In the genomic region with DNA sequence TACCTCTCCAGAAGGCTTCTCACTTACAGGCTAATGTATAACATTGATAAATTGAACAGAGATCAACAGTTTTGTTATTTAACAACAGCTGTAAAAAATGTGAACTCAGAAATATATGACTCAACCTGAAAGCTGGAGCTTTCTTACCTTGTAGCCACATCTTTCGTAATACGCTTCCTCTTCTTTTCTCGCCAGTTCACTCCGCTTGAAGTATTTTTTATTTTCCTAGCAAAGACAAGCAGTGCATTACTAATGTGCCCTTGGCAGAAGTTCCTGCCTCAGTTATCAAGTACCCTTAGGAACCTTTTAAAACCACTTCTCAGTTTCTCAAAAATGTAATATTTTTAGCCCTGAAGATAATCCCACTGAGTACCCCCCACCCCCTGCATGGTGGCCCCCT, we compare ENCODE assay signal across 27 mouse cellular contexts. TPM values are rescaled to one million over a fixed set of nuclear protein-coding genes. Genes with fewer than 3 reads are reported as not detected.
DNase-seq lines count a peak whose midpoint lies in the region; ATAC-seq and TF ChIP-seq lines count a peak whose summit lies in the region.
"Had no signal": no experiment of that assay in that cellular context is flagged by ENCODE, and none has a peak within 500 bp of the region (broad histone marks: within the 10 kb centered on the region; RNA-seq: fewer than 3 reads in every experiment).

No protein-coding gene starts in this region.

- no peak for TF ChIP-seq CTCF in lung, postnatal 0 days (IDR thresholded peaks at IDR 0.05)
- TF ChIP-seq CTCF in lung, adult 2 months (IDR thresholded peaks at IDR 0.05; ENCODE audit: insufficient read depth, low read length), result no peak
- no peak for TF ChIP-seq CTCF in MEL (IDR thresholded peaks at IDR 0.05 in 2 of 3, conservative IDR thresholded peaks at IDR 0.05 in 1 of 3; ENCODE audit: control insufficient read depth in 1 of 3, insufficient read depth in 1 of 3, low read depth in 2 of 3, low read length in 3 of 3, poor library complexity in 1 of 3, severe bottlenecking in 1 of 3)

- TF ChIP-seq EP300 in lung, postnatal 0 days (IDR thresholded peaks at IDR 0.05), result peak; percentile 78
- peak; percentile 18; a peak in 2 of 4 replicates for TF ChIP-seq EP300 in MEL (IDR thresholded peaks at IDR 0.05; ENCODE audit: low read depth in 1 of 2, low read length in 2 of 2)

- H3K27me3 ChIP-seq in lung, postnatal 0 days (replicated peaks; ENCODE audit: insufficient read depth, low read length), result no peaks in the 10 kb centered on the region
- H3K27me3 ChIP-seq in MEL (ENCODE audit: control insufficient read depth in 1 of 2, insufficient read depth in 2 of 2, low read length in 2 of 2), result no peaks in the 10 kb centered on the region
- H3K27me3 ChIP-seq in limb, embryonic 10.5 days (ENCODE audit: low read depth, poor library complexity, severe bottlenecking), result no peaks in the 10 kb centered on the region
- H3K27me3 ChIP-seq: embryonic facial prominence, embryonic 12.5 days; heart, embryonic 12.5 days; hindbrain, embryonic 13.5 days; liver, embryonic 13.5 days; midbrain, embryonic 13.5 days had no signal

- 60% methylated on average over 4 of the region's 4 CpGs for WGBS in lung, postnatal 0 days
- 68% methylated on average over 4 of the region's 4 CpGs for WGBS in lung, adult 2 months
- WGBS in limb, embryonic 10.5 days, result 98% methylated on average over 4 of the region's 4 CpGs

- DNase-seq in CD4-positive, CD25-positive, alpha-beta regulatory T cell, adult 2 months (ENCODE audit: low read depth, low spot score), result peak; percentile 4
- peak; percentile 86 for DNase-seq in lung, postnatal 0 days (ENCODE audit: low spot score)
- DNase-seq in lung, adult 2 months, result no peak
- DNase-seq in MEL (ENCODE audit: low read depth, low spot score), result peak; percentile 73
- DNase-seq in induced T-regulatory cell, adult 2 months (ENCODE audit: low read depth), result peak; percentile 70
- DNase-seq in cerebellum, adult 9-10 months, result no peak
- no peak for DNase-seq in limb, embryonic 10.5 days (ENCODE audit: low spot score)
- DNase-seq: adrenal gland, adult 8-10 months; cerebellum, adult 2 months; cerebellum, postnatal 36 days; gastrocnemius, postnatal 36 days; heart, adult 2 months; heart, postnatal 4 days; kidney, adult 9 months; kidney, postnatal 25 days; liver, embryonic 13.5 days; lung, embryonic 14.5 days; thymus, postnatal 4 days had no signal

- no peaks in the 10 kb centered on the region for H3K9me3 ChIP-seq in lung, postnatal 0 days (ENCODE audit: low read length)
- no peaks in the 10 kb centered on the region for H3K9me3 ChIP-seq in MEL (replicated peaks; ENCODE audit: insufficient read depth, low read length)
- no peaks in the 10 kb centered on the region for H3K9me3 ChIP-seq in limb, embryonic 10.5 days (replicated peaks)
- H3K9me3 ChIP-seq: embryonic facial prominence, embryonic 12.5 days; G1E; heart, embryonic 12.5 days; hindbrain, embryonic 13.5 days; liver, embryonic 13.5 days; megakaryocyte, embryonic 14.5 days; midbrain, embryonic 13.5 days had no signal

- H3K9ac ChIP-seq in lung, postnatal 0 days (replicated peaks; ENCODE audit: low read depth), result no peak overlapping the region
- no peak overlapping the region for H3K9ac ChIP-seq in MEL (ENCODE audit: control insufficient read depth, low read depth, low read length, poor library complexity, severe bottlenecking)
- H3K9ac ChIP-seq: embryonic facial prominence, embryonic 12.5 days; heart, embryonic 12.5 days; hindbrain, embryonic 13.5 days; liver, embryonic 13.5 days; lung, embryonic 14.5 days; midbrain, embryonic 13.5 days had no signal

- peaks cover 3% of the 10 kb centered on the region for H3K4me1 ChIP-seq in lung, postnatal 0 days (ENCODE audit: insufficient read depth, low read depth, low read length)
- H3K4me1 ChIP-seq in lung, adult 2 months (ENCODE audit: control insufficient read depth, insufficient read depth, low read length), result peaks cover 13% of the 10 kb centered on the region
- peaks cover 6 to 10% of the 10 kb centered on the region in 2 experiments for H3K4me1 ChIP-seq in MEL (ENCODE audit: control insufficient read depth in 1 of 2, insufficient read depth in 2 of 2, low read length in 2 of 2)
- peaks cover 9% of the 10 kb centered on the region for H3K4me1 ChIP-seq in limb, embryonic 10.5 days

- H3K79me2 ChIP-seq in MEL (ENCODE audit: control insufficient read depth, insufficient read depth, low read length, poor library complexity), result peaks cover 31% of the 10 kb centered on the region

- H3K4me2 ChIP-seq in lung, postnatal 0 days (replicated peaks; ENCODE audit: low read depth, low read length), result 0 out of 2 replicates have a peak overlapping the region, but pooled peaks have one; percentile 29
- H3K4me2 ChIP-seq: embryonic facial prominence, embryonic 12.5 days; heart, embryonic 12.5 days; hindbrain, embryonic 13.5 days; liver, embryonic 13.5 days; lung, embryonic 14.5 days; midbrain, embryonic 13.5 days had no signal

- no peak for ATAC-seq in CD4-positive, CD25-positive, alpha-beta regulatory T cell, adult 4 months
- peak; percentile 71 for ATAC-seq in lung, postnatal 0 days
- ATAC-seq: forebrain, embryonic 14.5 days; intestine, postnatal 0 days; midbrain, embryonic 13.5 days had no signal

- TF ChIP-seq RAD21 in MEL (IDR thresholded peaks at IDR 0.05; ENCODE audit: low read depth, low read length), result no peak

- no peak for TF ChIP-seq POLR2A in lung, adult 2 months (IDR thresholded peaks at IDR 0.05; ENCODE audit: borderline replicate concordance, extremely low read depth, low read depth, low read length)
- TF ChIP-seq POLR2A in MEL (IDR thresholded peaks at IDR 0.05; ENCODE audit: control insufficient read depth in 1 of 2, insufficient read depth in 1 of 2, low read depth in 1 of 2, low read length in 2 of 2, poor library complexity in 1 of 2), result no peak

- H3K4me3 ChIP-seq in lung, postnatal 0 days (ENCODE audit: low read depth, low read length), result no peak overlapping the region
- H3K4me3 ChIP-seq in lung, adult 2 months (replicated peaks; ENCODE audit: extremely low read depth, low read depth, low read length), result no peak overlapping the region
- H3K4me3 ChIP-seq in MEL (ENCODE audit: control insufficient read depth in 1 of 2, insufficient read depth in 1 of 2, low read depth in 2 of 2, low read length in 2 of 2), result no peak overlapping the region
- H3K4me3 ChIP-seq in limb, embryonic 10.5 days, result no peak overlapping the region
- H3K4me3 ChIP-seq: embryonic facial prominence, embryonic 12.5 days; heart, adult 2 months; heart, embryonic 12.5 days; hindbrain, embryonic 13.5 days; liver, embryonic 13.5 days; megakaryocyte, embryonic 14.5 days; midbrain, embryonic 13.5 days had no signal

- H3K36me3 ChIP-seq in lung, postnatal 0 days (ENCODE audit: insufficient read depth, low read length), result peaks cover 7% of the 10 kb centered on the region; the same call in 1 of the 2 replicates
- peaks cover 13 to 14% of the 10 kb centered on the region in 2 experiments for H3K36me3 ChIP-seq in MEL (ENCODE audit: control insufficient read depth in 1 of 2, insufficient read depth in 2 of 2, low read length in 2 of 2)
- peaks cover 47% of the 10 kb centered on the region for H3K36me3 ChIP-seq in limb, embryonic 10.5 days

- H3K27ac ChIP-seq in lung, postnatal 0 days (ENCODE audit: low read length), result peak overlapping the region; percentile 68
- 0 out of 2 replicates have a peak overlapping the region, but pooled peaks have one; percentile 20 for H3K27ac ChIP-seq in MEL (ENCODE audit: control insufficient read depth, low read depth, low read length)
- no peak overlapping the region for H3K27ac ChIP-seq in limb, embryonic 10.5 days
- H3K27ac ChIP-seq: embryonic facial prominence, embryonic 12.5 days; heart, adult 2 months; hindbrain, embryonic 13.5 days; liver, embryonic 13.5 days; midbrain, embryonic 13.5 days had no signal

TF ChIP-seq in MEL, 35 proteins besides CTCF, POLR2A, EP300 and RAD21:
- TF ChIP-seq ZKSCAN1 (IDR thresholded peaks at IDR 0.05; ENCODE audit: low read depth, low read length) (no peak), TAL1 (IDR thresholded peaks at IDR 0.05; ENCODE audit: low read length) (no peak), CHD2 (IDR thresholded peaks at IDR 0.05; ENCODE audit: low read length) (no peak), RCOR1 (IDR thresholded peaks at IDR 0.05; ENCODE audit: low read depth, low read length) (no peak), MAX (IDR thresholded peaks at IDR 0.05; ENCODE audit: low read length) (no peak), ZMIZ1 (IDR thresholded peaks at IDR 0.05; ENCODE audit: low read depth, low read length) (no peak), MAFK (IDR thresholded peaks at IDR 0.05; ENCODE audit: borderline replicate concordance, low read depth, low read length) (no peak), MXI1 (IDR thresholded peaks at IDR 0.05; ENCODE audit: low read depth, low read length) (no peak), ETS1 (IDR thresholded peaks at IDR 0.05; ENCODE audit: low read depth, low read length) (peak; percentile 66), JUND (IDR thresholded peaks at IDR 0.05; ENCODE audit: low read depth, low read length) (0 out of 2 replicates have a peak, but pooled peaks have one; percentile 47), POLR2AphosphoS2 (IDR thresholded peaks at IDR 0.05; ENCODE audit: low read length) (no peak), HCFC1 (IDR thresholded peaks at IDR 0.05; ENCODE audit: low read depth, low read length) (no peak), POLR2AphosphoS5 (IDR thresholded peaks at IDR 0.05; ENCODE audit: borderline replicate concordance, low read depth, low read length) (no peak)

RNA-seq across cellular contexts. Expression of a gene that starts 3.8 kb away (rescaled TPM):
- polyA plus RNA-seq in CD4-positive, CD25-positive, alpha-beta regulatory T cell, adult 4 months (2017; shearing (Covaris generic)), result 10 to 100 TPM; 48.2 to 64.6 TPM
- 39.2 and 46.5 TPM in 2 replicates for polyA plus RNA-seq in lung, postnatal 0 days (2015; fragmentation: Nextera tagmentation; extraction: Ambion mirVana)
- polyA plus RNA-seq in lung, adult 2 months (2012; rRNA removed), result 10.6 and 15.2 TPM in 2 replicates
- 29.2 and 31.2 TPM in 2 replicates for total RNA-seq in MEL (2012; rRNA removed)
- polyA plus RNA-seq in MEL (2012; ENCODE audit: insufficient read depth in 1 of 2, insufficient read length in 2 of 2, low read depth in 1 of 2, low replicate concordance in 2 of 2, missing spikeins in 1 of 2), result 10 to 100 TPM in 1 of 2 experiments, not detected in 1; 26.3 TPM
- 37.5 and 42.1 TPM in 2 replicates for polyA plus RNA-seq in limb, embryonic 10.5 days (2016; fragmentation: Nextera tagmentation; extraction: Ambion mirVana)

Comparison
In these comparisons a context has a peak if more than half of its experiments do, and no peak if none do; other contexts are left out.
1. DNase-seq: peak in CD4-positive, CD25-positive, alpha-beta regulatory T cell, adult 2 months (single experiment), lung, postnatal 0 days (single experiment), MEL (single experiment) and induced T-regulatory cell, adult 2 months (single experiment); none in lung, adult 2 months (single experiment), cerebellum, adult 9-10 months (single experiment) and limb, embryonic 10.5 days (single experiment).